Mouse (Mus musculus) heart, embryonic 11.5 days (tissue): Measurements from ENCODE around the gene Fam131a. TPM values are rescaled to one million over a fixed set of nuclear protein-coding genes. Genes with fewer than 3 reads are reported as not detected.

Source experiments
- ATAC-seq: fragments of 200-750 bp; cut with Nextera tagmentation; replicated peaks from 2 replicates; pipeline ENCODE4 v1.8.0; 2017; ENCODE audit warnings: moderate library complexity; ENCODE audit not compliant: insufficient number of reproducible peaks, low FRiP score, low TSS enrichment
- H3K27ac ChIP-seq: fragments of 300-500 bp; sonication (generic); 2 replicates; pipeline ENCODE4 v1.5.1; 2014; ENCODE audit warnings: mild to moderate bottlenecking, low read depth, low read length
- H3K27me3 ChIP-seq: fragments of 300-500 bp; sonication (generic); 2 replicates; pipeline ENCODE4 v1.6.1; 2014; ENCODE audit warnings: mild to moderate bottlenecking, low read length, mixed read lengths; ENCODE audit not compliant: control insufficient read depth, insufficient read depth
- H3K36me3 ChIP-seq: fragments of 300-500 bp; sonication (generic); 2 replicates; pipeline ENCODE4 v1.6.1; 2014; ENCODE audit warnings: mild to moderate bottlenecking, low read length, moderate library complexity, mixed read lengths; ENCODE audit not compliant: control insufficient read depth, insufficient read depth
- H3K4me1 ChIP-seq: fragments of 300-500 bp; sonication (generic); 2 replicates; pipeline ENCODE4 v1.6.1; 2014; ENCODE audit warnings: low read length; ENCODE audit not compliant: control insufficient read depth, insufficient read depth
- H3K4me2 ChIP-seq: fragments of 300-500 bp; sonication (generic); 2 replicates; pipeline ENCODE4 v1.6.1; 2014; ENCODE audit warnings: mild to moderate bottlenecking, moderate library complexity
- H3K4me3 ChIP-seq: fragments of 300-500 bp; sonication (generic); 2 replicates; pipeline ENCODE4 v1.5.1; 2014; ENCODE audit warnings: low read depth, low read length
- H3K9ac ChIP-seq: fragments of 300-500 bp; sonication (generic); 2 replicates; pipeline ENCODE4 v1.6.1; 2014; ENCODE audit warnings: mild to moderate bottlenecking, low read depth, low read length, moderate library complexity
- H3K9me3 ChIP-seq: fragments of 300-500 bp; sonication (generic); replicated peaks from 2 replicates; pipeline ENCODE4 v1.6.1; 2016; ENCODE audit warnings: low read length; ENCODE audit not compliant: control insufficient read depth
- WGBS: fragments of 180-500 bp; shearing (Covaris S2); extraction: QIAGEN DNeasy Blood & Tissue Kit; methylation state at CpG from one replicate; pipeline ENCODE4 v1.1.7; 2014; ENCODE audit not compliant: insufficient replicate concordance; 5-methylcytosine and 5-hydroxymethylcytosine counted together
- polyA plus RNA-seq: library from polyadenylated mRNA; unstranded; fragments of >200 nt; fragmentation: Nextera tagmentation; extraction: Ambion mirVana; gene quantifications from 2 replicates; pipeline ENCODE4 v1.2.1, GENCODE M21; 2014

Gene Fam131a
- polyA plus RNA-seq, 1 experiment from 2014 or later: 2.6 TPM

GRCm38 (mm10) chr16:20690774-20691173 is 2.3 kb upstream of the Fam131a start:
- Histone ChIP-seq H3K4me3 (no peak overlapping the region), H3K27me3 (peaks cover 9% of the 10 kb centered on the region; the same call in 1 of the 2 replicates), H3K27ac (no peak overlapping the region), H3K36me3 (peaks cover 46% of the 10 kb centered on the region), H3K4me2 (no peak overlapping the region), H3K9ac (no peak overlapping the region), H3K4me1 (peaks cover 12% of the 10 kb centered on the region; the same call in 1 of the 2 replicates), H3K9me3 (no peaks in the 10 kb centered on the region)
- no peak for ATAC-seq
- 82% methylated on average over 3 of the region's 3 CpGs for WGBS

- no peak for ATAC-seq
Observed at GRCm38 (mm10) chr16:20691617-20692016, 1.4 kb upstream of the Fam131a start.

GRCm38 (mm10) chr16:20692241-20692965 is 638 bp upstream of the Fam131a start:
- Histone ChIP-seq H3K9me3 (no peaks in the 10 kb centered on the region), H3K4me1 (peaks cover 15% of the 10 kb centered on the region; the same call in 1 of the 2 replicates), H3K36me3 (peaks cover 30% of the 10 kb centered on the region), H3K27me3 (peaks cover 15% of the 10 kb centered on the region; the same call in 1 of the 2 replicates), H3K27ac (no peak overlapping the region), H3K4me2 (peak overlapping the region; percentile 86), H3K9ac (no peak overlapping the region), H3K4me3 (no peak overlapping the region)
- 46% methylated on average over 16 of the region's 16 CpGs for WGBS
- no peak for ATAC-seq

More at GRCm38 (mm10) chr16:20691617-20692016, 1.4 kb upstream of the Fam131a start:
- 89% methylated on average over 1 of the region's 1 CpGs for WGBS
- peaks cover 15% of the 10 kb centered on the region; the same call in 1 of the 2 replicates for H3K4me1 ChIP-seq
- peaks cover 13% of the 10 kb centered on the region; the same call in 1 of the 2 replicates for H3K27me3 ChIP-seq
- H3K36me3 ChIP-seq: peaks cover 38% of the 10 kb centered on the region
- H3K9ac ChIP-seq: no peak overlapping the region
- H3K9me3 ChIP-seq: no peaks in the 10 kb centered on the region
- no peak overlapping the region for H3K27ac ChIP-seq
- H3K4me2 ChIP-seq: no peak overlapping the region
- no peak overlapping the region for H3K4me3 ChIP-seq

GRCm38 (mm10) chr16:20694781-20695180 is 1.7 kb downstream of the Fam131a start:
- no peak for ATAC-seq
- H3K27ac ChIP-seq: no peak overlapping the region

GRCm38 (mm10) chr16:20695622-20696323 is 2.7 kb downstream of the Fam131a start:
- H3K4me1 ChIP-seq: peaks cover 15% of the 10 kb centered on the region; the same call in 1 of the 2 replicates
- peak overlapping the region; percentile 34 for H3K4me3 ChIP-seq
- peaks cover 5% of the 10 kb centered on the region for H3K36me3 ChIP-seq
- H3K9me3 ChIP-seq: no peaks in the 10 kb centered on the region
- H3K27ac ChIP-seq: no peak overlapping the region
- peak; percentile 51 for ATAC-seq
- peak overlapping the region; percentile 65 for H3K4me2 ChIP-seq
- H3K27me3 ChIP-seq: peaks cover 17% of the 10 kb centered on the region; the same call in 1 of the 2 replicates
- peak overlapping the region; percentile 59 for H3K9ac ChIP-seq
- WGBS: 3% methylated on average over 46 of the region's 46 CpGs

More at GRCm38 (mm10) chr16:20694781-20695180, 1.7 kb downstream of the Fam131a start:
- Histone ChIP-seq H3K9me3 (no peaks in the 10 kb centered on the region), H3K4me1 (peaks cover 15% of the 10 kb centered on the region; the same call in 1 of the 2 replicates), H3K27me3 (peaks cover 17% of the 10 kb centered on the region; the same call in 1 of the 2 replicates), H3K36me3 (peaks cover 13% of the 10 kb centered on the region), H3K4me3 (no peak overlapping the region), H3K4me2 (no peak overlapping the region), H3K9ac (no peak overlapping the region)
- WGBS: 73% methylated on average over 8 of the region's 8 CpGs

- WGBS: 66% methylated on average over 5 of the region's 5 CpGs
- no peak for ATAC-seq
- peaks cover 17% of the 10 kb centered on the region; the same call in 1 of the 2 replicates for H3K27me3 ChIP-seq
Observed at GRCm38 (mm10) chr16:20699266-20699665, 6.2 kb downstream of the Fam131a start.

GRCm38 (mm10) chr16:20700036-20700435 is 7.0 kb downstream of the Fam131a start:
- no peak overlapping the region for H3K4me3 ChIP-seq
- no peaks in the 10 kb centered on the region for H3K36me3 ChIP-seq
- no peak for ATAC-seq
- 47% methylated on average over 5 of the region's 5 CpGs for WGBS
- H3K4me1 ChIP-seq: peaks cover 21% of the 10 kb centered on the region
- no peak overlapping the region for H3K9ac ChIP-seq
- no peaks in the 10 kb centered on the region for H3K9me3 ChIP-seq
- peaks cover 12% of the 10 kb centered on the region; the same call in 1 of the 2 replicates for H3K27me3 ChIP-seq
- H3K4me2 ChIP-seq: no peak overlapping the region
- no peak overlapping the region for H3K27ac ChIP-seq

More at GRCm38 (mm10) chr16:20699266-20699665, 6.2 kb downstream of the Fam131a start:
- Histone ChIP-seq H3K4me1 (peaks cover 21% of the 10 kb centered on the region), H3K27ac (no peak overlapping the region), H3K9ac (no peak overlapping the region), H3K4me2 (no peak overlapping the region), H3K9me3 (no peaks in the 10 kb centered on the region), H3K36me3 (no peaks in the 10 kb centered on the region), H3K4me3 (no peak overlapping the region)

GRCm38 (mm10) chr16:20701316-20701715 is 8.3 kb downstream of the Fam131a start:
- ATAC-seq: no peak
- WGBS: 56% methylated on average over 7 of the region's 7 CpGs
- Histone ChIP-seq H3K27me3 (peaks cover 5% of the 10 kb centered on the region; the same call in 1 of the 2 replicates), H3K9ac (no peak overlapping the region), H3K36me3 (no peaks in the 10 kb centered on the region), H3K9me3 (no peaks in the 10 kb centered on the region), H3K4me1 (peaks cover 15% of the 10 kb centered on the region), H3K27ac (no peak overlapping the region), H3K4me2 (no peak overlapping the region), H3K4me3 (no peak overlapping the region)
